Mouse (Mus musculus): ENCODE measurements around the gene Tbxas1.

The Tbxas1 gene

GRCm38 (mm10) chr6:38853561-38853992 is 21.6 kb upstream of the Tbxas1 start:
- peak; percentile 87 for DNase-seq (ENCODE audit: low read depth, low spot score)

GRCm38 (mm10) chr6:38859819-38860218 is 15.4 kb upstream of the Tbxas1 start:
- DNase-seq (ENCODE audit: low read depth, low spot score): no peak

DNA sequence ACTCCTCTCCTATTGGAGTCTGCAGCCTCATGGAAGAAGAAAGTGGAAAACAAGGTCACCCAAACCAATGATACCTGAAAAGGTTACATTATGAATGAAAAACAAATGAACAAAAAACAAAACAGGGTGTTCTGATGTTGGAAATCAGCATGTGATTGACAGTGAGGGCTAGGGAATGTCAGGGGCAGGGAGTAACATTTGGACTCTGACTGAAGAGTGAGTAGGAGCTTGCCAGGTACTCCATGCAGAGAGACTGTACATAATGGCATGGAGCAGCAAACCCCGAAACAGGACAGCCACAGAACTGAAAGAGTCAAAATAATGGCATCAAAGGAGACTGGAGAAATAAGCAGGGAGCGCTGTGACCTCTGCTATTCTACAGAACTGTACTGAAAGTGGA is 14.9 kb upstream of the Tbxas1 start:
- DNase-seq (ENCODE audit: low read depth, low spot score): no peak

- no peak for DNase-seq (ENCODE audit: low read depth, low spot score)
Observed at GRCm38 (mm10) chr6:38863595-38863994, 11.6 kb upstream of the Tbxas1 start.

DNA sequence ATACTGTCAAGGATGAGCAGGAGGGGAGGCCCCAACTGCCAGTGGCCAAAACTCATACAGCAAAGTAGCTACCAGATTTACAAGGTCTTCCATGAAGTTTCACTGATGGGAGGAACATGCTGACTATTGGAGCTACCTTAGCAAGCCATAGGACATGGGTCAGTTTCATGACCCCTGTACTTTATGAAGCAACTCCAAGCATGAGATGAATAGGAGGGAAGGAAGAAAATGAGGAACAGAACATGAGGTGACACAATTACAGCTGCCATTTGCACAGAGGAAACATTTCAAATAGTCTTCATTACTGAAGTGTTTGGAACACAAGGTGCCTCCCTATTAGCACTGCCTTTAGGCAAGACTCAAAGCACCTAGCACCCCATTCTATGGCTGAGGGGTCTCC is 9.4 kb upstream of the Tbxas1 start:
- no peak for DNase-seq (ENCODE audit: low read depth, low spot score)

DNA sequence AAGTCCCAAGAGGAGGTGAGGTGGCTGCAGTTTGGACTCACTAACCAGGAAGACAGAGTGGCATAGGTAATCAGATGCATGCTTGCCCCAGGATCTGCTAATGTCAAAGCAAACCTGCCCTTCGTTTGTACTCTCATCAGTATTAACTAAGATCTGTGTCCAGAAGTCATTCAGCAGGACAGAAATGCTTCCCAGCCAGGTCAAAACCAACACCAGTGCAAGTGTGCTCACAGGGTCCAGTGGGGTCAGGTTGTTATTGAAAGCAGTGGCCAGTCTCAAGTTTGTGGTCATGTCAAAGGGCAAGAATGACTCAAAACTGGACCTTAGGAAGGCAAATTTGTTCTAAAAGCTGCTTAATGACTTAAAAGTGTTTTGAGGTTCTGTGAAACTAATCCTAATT is 8.8 kb upstream of the Tbxas1 start:
- no peak for DNase-seq (ENCODE audit: low read depth, low spot score)

DNA sequence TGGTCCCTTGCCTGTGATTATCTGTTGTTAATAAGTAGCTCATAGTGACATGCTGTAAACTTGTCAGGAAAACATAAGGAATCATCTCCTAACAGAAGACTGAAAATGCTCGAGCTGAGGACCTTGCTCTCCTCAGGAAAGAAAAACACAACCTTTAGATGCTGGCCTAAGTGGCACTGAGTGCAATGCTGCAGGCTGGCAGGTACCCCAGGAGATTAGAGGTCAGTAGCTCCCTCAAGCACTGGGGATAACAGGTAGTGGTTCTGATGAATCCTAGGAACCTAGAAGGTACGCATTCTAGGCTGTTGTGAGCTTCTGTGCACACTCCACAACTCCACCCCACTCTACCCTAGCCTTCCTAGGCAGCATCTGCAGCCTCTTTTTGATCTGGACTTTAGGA is 8.4 kb upstream of the Tbxas1 start:
- DNase-seq (ENCODE audit: low read depth, low spot score): no peak

DNA sequence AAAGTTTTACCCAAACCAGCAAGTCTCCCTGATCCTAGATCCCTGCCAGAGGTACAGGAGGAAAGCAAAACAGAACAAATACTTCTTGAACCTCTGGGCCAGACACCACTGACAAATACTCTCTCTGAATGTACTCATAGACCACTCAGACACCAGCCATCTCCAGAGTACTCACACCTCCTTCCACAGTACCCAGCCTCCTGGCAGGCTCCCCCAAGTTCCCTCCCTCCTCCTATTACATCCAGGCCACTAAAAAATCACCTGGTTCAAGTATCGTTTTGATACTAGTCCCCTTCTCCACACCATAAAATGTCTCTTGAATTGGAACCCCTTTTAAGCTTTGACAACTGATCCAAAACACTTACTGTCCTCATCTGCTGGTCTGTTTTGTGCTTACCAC is 7.9 kb upstream of the Tbxas1 start:
- DNase-seq (ENCODE audit: low read depth, low spot score): no peak

- no peak for DNase-seq (ENCODE audit: low read depth, low spot score)
Observed at GRCm38 (mm10) chr6:38868974-38869373, 6.2 kb upstream of the Tbxas1 start.

DNA sequence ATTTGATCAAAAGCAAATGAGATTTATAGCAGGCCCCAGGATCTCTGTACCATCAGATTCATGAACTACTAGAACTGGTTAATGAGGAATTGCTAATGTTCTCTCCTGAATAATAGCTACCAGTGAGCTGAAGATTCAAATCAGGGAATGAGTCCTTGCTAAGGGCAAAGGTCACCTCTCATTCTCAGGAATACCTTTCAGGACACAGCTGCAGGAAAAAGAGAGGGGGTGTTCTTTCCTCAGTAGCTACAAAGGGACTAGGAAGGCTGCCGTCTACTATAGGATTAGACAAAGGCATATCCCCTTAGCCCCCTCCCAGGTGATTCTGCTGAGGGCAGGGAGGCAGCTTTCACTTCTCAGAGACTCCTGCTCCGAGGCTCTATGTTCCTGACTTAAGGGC is 5.1 kb upstream of the Tbxas1 start:
- DNase-seq (ENCODE audit: low read depth, low spot score): no peak

DNA sequence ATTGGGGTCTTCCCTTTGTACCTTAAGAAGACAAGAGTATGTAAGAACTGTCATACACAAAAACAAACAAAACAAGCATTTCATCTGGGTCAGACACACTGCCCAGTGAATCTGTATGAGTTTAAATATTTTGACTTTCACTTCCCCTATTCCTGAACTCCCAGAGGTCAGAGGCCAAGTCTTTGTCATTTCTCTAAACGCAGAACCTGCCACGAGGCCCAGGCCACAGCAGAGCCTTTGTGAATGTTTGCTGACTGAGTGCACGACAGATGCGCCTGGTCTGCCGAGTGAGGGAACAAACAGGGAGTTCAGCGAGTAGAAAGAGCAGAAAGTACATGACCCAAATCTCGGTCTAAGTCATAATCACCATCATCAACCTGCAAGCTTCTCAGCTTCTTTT is 4.2 kb upstream of the Tbxas1 start:
- DNase-seq (ENCODE audit: low read depth, low spot score): peak; percentile 46

DNA sequence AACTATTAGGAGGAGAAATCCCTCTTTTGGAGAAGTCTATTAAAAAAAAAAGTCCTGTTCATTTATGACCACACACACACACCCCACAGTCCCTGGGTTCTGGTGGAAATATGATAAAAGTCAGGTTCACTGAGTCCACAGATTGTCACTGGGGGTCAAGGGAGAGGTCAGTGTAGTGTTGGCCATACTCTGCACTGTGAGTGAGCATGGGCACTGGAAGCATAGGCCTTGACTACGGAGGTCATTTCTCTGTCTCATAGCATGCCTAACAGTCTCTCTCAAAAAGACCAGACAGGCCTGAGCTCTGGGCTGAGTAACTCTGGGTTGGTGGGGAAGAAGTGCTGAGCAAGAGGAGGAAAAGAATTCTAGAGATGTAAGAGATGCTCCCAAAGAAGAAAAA is 1.9 kb upstream of the Tbxas1 start:
- no peak for DNase-seq (ENCODE audit: low read depth, low spot score)

GRCm38 (mm10) chr6:38874035-38874434 is 1.2 kb upstream of the Tbxas1 start:
- DNase-seq (ENCODE audit: low read depth, low spot score): peak; percentile 85

- DNase-seq (ENCODE audit: low read depth, low spot score): peak; percentile 54
Observed at GRCm38 (mm10) chr6:38874565-38875257, 493 bp upstream of the Tbxas1 start.

DNA sequence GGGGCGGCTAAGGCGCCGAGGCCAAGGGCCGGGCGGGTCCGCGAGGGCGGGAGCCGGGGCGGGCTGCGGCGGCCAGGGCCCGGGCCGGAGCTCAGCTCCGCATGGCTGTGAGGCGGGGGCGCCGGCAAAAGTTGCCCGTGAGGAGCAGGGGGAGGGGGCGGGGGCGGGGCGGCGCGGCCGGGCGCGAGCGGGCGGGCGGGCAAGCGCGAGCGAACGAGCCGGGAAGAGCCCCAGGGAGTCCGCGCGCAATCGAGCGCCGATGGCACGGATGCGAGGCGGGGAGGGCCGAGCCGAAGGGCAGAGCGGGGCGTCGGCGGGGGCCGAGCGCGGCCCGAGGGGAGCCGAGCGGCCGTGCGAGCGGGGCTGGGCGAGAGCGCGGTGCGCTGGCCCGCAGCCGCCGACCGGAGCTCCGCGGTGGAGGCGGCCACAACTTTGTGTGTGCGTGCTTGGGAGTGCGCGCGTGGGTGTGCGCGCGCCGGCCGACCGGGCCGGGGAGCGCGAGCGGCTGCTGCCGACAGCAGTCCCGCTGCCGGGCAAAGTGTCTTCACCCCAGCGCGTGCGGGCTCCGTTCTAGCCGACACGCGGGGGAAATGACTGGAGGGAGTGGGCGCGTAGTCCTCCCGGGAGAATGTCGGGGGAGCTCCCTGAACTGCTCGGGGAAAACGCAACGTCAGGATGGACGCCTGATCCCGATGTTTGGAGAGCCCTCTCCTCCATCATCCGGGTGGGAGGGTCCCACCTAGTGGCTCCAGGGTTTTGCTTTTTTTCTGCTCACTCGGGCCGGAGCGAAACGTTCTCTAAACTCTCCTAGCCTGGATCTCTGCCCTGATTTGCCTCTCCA is 1.1 kb downstream of the Tbxas1 start, which contains the start of gene Hipk2:
TSS of gene Hipk2 (minus strand) at position 95 of the 841 bp plus-strand sequence.
- DNase-seq (ENCODE audit: low read depth, low spot score): peak; percentile 91

DNA sequence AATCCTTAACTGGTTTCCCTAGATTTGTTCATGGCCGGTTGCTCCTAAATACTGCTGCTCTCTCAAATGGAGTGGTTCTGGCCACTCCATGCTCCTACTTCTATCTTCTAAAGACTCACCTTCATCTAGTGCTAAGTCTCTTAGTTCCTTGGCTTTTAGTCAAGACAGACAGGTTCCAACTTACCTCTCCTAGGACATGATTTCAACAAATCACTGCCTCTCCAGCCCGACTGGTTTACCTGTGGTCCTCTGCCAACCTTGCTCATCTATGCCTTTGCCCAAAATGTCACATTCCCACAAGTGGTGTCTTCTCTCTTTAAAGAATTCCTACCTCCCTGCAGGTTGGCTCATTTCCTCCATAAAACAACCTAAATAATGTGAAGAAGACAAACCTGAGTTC is 2.5 kb downstream of the Tbxas1 start:
- DNase-seq (ENCODE audit: low read depth, low spot score): no peak

DNA sequence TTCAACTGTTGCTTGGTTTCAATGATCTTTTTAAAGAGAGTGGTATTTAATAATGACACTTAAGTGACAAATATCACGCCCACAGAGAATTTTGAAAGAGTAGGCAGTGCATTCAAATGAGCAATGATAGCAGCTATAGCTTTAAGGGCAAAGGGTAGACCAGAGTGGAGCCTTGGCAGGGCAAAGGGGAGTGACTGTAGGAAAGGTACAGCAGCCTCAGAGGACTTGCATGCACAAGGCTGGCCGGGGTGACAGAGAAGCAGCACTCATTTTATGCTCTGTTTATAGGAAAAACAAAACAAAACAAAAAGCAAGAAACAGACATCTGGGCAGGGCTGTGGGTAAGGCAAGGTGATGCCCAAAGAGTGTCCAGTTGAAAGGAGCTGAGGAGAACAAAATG is 6.3 kb downstream of the Tbxas1 start:
- no peak for DNase-seq (ENCODE audit: low read depth, low spot score)

GRCm38 (mm10) chr6:38881975-38882374 is 6.8 kb downstream of the Tbxas1 start:
- no peak for DNase-seq (ENCODE audit: low read depth, low spot score)

DNA sequence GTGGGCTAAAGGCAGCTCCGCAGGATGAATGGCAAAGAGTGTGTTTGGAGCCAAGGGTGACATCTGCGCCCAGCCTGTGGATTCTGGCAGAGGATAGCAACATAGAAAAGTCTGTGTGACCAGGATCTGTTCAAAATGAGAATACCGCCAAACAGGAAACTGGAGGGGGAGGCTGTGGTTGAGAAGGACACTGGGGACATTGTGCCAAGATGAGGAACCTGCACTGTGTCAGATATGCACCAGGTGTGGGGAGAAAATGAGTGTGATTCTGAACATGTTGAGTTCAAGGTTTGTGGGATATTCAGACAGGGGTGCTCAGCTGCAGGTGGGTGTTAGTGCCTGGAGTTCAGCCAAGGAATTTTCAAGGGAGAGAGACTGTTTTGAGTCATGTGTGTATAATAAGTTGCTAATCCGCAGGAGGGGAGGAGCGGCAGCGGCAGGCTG is 7.5 kb downstream of the Tbxas1 start:
- peak; percentile 81 for DNase-seq (ENCODE audit: low read depth, low spot score)

GRCm38 (mm10) chr6:38884482-38884881 is 9.3 kb downstream of the Tbxas1 start:
- no peak for DNase-seq (ENCODE audit: low read depth, low spot score)

- no peak for DNase-seq (ENCODE audit: low read depth, low spot score)
Observed at GRCm38 (mm10) chr6:38885132-38885531, 9.9 kb downstream of the Tbxas1 start.

DNA sequence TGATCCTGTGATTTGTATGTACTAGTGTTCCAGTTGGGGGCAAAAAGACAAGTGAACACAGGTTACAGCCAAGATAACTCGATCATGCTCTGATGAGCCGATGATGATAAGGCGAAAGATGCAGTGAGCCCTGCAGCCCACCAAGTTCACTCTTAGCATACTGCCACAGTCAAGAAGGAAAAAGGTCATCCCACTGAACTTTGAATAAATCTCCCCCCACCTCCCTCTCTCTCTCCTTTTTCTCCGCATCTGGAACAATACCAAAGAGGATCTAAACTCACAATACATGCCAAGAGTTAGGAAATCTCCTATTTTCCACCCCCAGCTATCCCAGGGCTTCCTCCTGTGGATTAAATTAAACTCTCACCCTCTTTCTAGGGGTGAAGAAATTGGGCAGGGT is 12.2 kb downstream of the Tbxas1 start:
- DNase-seq (ENCODE audit: low read depth, low spot score): no peak

DNA sequence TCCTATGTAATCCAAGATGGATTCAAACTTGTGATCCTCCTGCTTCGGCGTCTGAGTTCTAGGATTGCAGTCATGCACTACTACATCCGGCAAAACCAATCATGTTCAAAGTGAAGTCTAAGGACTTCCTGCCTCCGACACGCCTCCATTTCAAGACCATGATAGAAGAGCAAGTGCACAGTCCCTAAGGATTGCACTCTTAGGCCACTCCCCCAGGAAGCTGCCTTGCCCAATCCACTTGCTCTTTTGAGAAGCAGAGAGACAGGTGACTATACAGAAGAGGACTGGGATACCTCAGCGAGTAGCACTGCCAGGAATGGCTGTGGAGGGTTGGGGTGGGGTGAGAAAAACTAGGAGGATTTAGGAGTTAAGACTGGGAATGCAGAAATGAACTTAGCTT is 14.0 kb downstream of the Tbxas1 start:
- DNase-seq (ENCODE audit: low read depth, low spot score): no peak

All from brain, adult 2 months (tissue).